Mouse (Mus musculus) frontal cortex, postnatal 25 days (tissue): ENCODE results near the gene Pcx.

Experiments used
- DNase-seq, 2 experiments: peaks; one replicate each; pipeline ENCODE4 v3.0.0; 2022; ENCODE audit warnings: low spot score in 2 of 2

Gene Pcx

GRCm38 (mm10) chr19:4496535-4497262 lies 13.6 kb upstream of the Pcx start:
- no peak for DNase-seq

GRCm38 (mm10) chr19:4497263-4497973 lies 12.9 kb upstream of the Pcx start:
- peak; percentile 67 to 68 for DNase-seq

DNA sequence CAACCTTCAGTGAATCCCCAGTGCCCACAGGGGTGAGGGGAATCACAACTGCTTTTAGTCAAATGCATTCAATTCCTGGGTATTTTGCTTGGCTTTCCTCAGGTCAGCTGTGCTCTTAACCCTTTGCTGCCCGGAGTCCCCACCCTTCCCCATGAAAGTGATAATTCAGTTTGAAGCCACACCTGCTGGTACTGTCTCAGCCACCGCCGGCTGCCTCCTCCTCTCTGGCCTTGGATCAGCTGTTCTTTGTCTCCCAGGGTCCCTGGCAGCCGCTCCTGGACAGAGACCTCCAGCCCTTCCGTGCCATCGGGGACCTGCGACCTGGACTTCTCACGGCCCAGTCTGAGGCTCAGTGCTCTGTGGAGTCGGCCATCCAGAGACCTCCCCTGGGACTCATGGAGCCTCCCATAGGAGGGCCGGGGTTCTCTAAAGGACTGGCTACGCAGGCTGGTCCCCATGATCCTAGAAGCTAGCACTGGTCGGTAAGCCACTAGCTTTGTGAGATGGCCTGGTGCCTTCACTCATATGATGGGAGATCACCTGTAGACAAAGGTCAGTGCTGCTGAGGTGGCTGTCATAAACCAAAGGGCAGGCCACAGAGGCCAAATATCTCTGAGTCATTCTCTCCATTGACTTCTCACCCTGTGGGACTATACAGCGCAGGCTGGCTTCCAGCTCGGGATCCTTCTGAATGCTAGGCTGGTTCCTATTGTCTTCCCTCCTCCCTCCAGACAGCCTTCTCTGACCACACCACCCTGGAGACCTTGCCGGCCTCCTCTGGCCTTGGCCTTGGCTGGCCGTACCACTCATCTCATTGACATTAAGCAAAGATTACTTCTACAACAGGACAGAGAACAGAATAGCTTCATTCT lies 12.0 kb upstream of the Pcx start, which contains the start of gene 2010003K11Rik:
TSS of gene 2010003K11Rik (minus strand) at position 522 of the 872 bp plus-strand sequence.
- DNase-seq: no peak

DNA sequence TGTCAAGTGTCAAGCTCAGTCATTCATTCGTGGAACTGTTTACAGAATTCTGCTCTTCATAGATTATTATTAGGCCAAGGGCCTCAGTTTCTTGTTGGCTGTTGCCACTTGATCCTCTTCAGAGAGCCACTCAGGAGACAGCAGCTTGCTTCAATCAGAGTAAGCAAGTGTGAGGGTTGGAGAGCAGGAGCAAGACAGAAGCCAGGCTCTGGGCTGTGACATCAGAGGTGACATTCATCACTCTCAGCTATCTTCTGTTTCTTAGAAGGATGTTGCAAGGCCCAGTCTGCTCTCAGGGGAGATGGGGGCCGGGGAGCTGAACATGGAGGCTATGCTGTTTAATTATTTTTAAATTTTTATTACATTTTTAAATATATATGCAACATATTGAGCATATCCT lies 7.6 kb upstream of the Pcx start:
- DNase-seq: no peak

DNA sequence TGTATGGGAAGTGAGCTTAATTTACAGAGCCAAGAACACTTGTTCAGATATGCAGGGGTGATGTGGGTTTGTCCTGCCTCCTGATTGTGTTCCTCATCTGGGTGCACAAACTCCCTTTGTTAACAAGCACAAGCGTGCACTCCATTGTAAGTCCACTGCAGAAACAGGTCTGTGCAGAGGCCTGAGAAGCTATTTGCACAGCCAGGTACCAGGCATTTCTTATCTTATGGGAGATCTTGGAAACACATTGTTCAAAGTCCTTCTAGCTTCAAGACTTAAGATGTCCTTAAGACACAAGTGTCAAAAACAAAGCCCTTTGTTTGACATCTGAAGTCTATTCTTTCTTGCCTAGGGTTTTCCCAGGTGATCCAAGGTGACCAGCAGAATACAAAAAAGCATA lies 5.4 kb upstream of the Pcx start:
- DNase-seq: no peak

- DNase-seq: no peak
Observed at GRCm38 (mm10) chr19:4507746-4508145, 2.5 kb upstream of the Pcx start.

GRCm38 (mm10) chr19:4511116-4511841 lies 1.0 kb downstream of the Pcx start:
- DNase-seq: no peak

GRCm38 (mm10) chr19:4513236-4513858 lies 3.1 kb downstream of the Pcx start:
- DNase-seq: no peak

GRCm38 (mm10) chr19:4515746-4516145 lies 5.5 kb downstream of the Pcx start:
- DNase-seq: no peak

DNA sequence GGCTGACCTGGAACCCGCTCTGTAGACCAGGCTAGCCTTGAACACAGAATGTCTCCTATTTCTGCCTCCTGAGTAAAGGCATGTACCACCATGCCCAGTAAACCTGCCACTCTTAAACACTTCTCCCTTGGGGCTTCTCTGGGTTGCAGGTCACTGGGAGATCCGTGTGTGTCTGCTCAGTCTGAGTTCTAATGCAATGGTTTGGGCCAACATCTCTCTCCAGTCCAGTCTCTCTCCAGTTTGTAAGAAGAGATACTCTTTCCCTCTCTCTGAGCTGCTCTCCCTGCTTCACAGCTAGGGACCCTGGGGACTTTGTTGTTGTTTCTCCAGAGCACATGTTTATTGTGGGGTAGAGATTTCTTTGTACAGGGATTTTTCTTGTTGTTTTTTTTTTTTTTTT lies 6.0 kb downstream of the Pcx start:
- DNase-seq: no peak

GRCm38 (mm10) chr19:4517483-4517882 lies 7.2 kb downstream of the Pcx start:
- DNase-seq: no peak

- DNase-seq: no peak
Observed at GRCm38 (mm10) chr19:4521426-4522050, 11.3 kb downstream of the Pcx start.

DNA sequence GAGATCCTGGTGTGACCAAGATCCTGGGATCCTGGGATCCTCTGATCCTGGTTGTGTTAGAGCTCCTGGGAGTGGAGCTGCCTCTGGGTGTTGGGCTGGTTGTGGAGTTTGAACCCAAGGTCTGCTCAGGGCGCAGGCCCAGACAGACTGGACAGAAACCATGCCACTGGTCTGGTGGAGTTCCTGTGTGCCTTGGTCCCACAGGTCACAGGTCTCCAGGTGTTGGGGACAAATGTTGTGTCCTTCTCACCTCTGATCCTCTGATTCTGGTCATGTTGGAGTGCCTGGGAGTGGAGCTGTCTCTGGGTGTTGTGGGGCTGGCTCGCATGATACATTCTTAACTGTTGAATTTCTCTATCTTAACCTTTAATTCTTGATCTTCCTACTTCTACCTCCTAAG lies 24.4 kb downstream of the Pcx start:
- no peak for DNase-seq

GRCm38 (mm10) chr19:4535922-4536321 lies 25.6 kb downstream of the Pcx start:
- no peak for DNase-seq

DNA sequence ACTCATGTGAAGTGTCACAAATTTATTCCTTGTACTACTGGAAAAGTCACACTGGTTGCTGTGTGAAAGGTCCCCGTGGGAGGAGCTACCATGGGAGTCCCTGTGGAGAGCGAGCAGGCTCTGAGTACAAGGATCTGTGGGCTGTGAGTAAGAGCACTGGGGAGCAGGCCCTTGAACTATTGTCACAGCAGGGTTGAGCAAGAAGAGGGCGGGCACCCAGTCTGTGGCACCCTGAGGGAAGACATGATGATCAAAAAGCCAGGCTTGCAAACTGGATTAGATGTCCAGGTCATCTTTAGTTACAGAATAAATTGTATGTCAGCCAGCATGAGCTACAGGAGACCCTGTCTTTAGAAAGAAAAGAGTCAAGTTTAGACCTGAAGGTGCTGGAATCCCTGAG lies 26.3 kb downstream of the Pcx start:
- no peak for DNase-seq

DNA sequence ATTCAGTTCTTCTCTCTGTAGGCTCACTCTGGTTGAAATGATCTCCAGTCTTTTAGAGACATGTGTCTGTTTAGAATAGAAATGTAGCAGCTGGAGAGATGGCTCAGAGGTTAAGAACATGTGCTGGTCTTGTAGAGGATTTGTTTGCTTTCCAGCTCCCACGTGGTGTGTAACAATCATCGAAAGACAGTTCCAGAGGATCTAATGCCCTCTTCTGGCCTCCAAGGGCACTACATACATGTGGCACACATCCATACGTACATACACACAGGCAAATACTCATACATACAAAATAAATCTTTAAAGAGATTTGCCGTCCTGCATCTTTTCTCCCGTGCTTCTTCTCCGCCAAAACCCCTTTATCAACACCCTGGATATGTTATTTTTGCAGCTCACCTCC lies 30.0 kb downstream of the Pcx start:
- DNase-seq: no peak

DNA sequence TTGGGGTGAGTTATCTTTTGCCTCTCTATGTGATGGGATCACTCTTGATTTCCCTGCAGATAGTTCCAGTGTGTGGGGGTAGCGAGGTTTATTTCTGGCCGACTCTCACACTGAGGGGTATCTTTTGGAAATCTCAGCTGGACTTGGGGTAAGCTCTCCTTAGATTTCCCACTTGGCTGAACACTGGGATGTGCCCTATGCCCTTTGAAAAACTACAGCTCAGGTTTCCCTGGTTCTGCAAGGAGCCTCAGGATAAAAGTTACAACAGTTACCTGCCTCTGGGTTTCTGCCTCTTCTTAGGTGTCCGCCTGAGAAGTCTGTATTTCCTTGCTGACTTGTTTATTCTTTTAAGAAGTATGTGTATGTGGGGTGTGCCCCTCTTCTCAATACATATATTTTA lies 30.7 kb downstream of the Pcx start:
- DNase-seq: no peak

GRCm38 (mm10) chr19:4542081-4542480 lies 31.8 kb downstream of the Pcx start:
- DNase-seq: no peak

DNA sequence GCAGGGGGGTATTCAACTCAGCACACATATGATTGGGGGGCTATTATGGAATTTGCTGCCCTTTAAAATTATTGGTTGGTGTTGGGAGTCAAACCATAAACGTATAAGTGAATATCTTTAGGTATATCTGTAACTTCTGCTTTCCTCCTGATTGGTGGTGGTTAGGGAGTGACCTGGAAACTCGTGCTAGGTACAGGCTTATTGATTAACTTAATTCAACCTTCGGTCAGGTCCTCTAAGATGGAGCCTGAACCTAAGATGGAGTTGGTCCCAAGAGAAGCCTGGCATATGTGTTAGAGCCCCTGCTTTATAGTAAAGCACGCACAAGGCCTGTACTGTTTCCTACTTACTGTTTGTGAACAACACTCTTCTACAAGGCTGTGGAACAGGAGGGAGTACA lies 34.8 kb downstream of the Pcx start:
- DNase-seq: no peak

- no peak for DNase-seq
Observed at GRCm38 (mm10) chr19:4545841-4546240, 35.6 kb downstream of the Pcx start.

- DNase-seq: no peak
Observed at GRCm38 (mm10) chr19:4547801-4548200, 37.5 kb downstream of the Pcx start.
